Mouse (Mus musculus) G1E (cell line): ENCODE data around the gene Rasal3.

ENCODE experiments used
- CTCF ChIP-seq: IDR thresholded peaks from 2 replicates; pipeline ENCODE4 v1.5.1; 2012; ENCODE audit warnings: low read depth, low read length, inconsistent platforms, mixed read lengths
- GATA1 ChIP-seq: IDR thresholded peaks from 2 replicates; pipeline ENCODE4 v1.6.1; 2012; ENCODE audit warnings: borderline replicate concordance, low read length, inconsistent platforms, mixed read lengths
- GATA2 ChIP-seq: IDR thresholded peaks from 2 replicates; pipeline ENCODE4 v1.6.1; 2012; ENCODE audit warnings: low read depth, low read length, inconsistent platforms, borderline replicate concordance
- POLR2AphosphoS5 ChIP-seq: IDR thresholded peaks from 2 replicates; pipeline ENCODE4 v1.6.1; 2012; ENCODE audit warnings: low read depth, low read length, inconsistent platforms; ENCODE audit not compliant: insufficient replicate concordance
- TAL1 ChIP-seq: conservative IDR thresholded peaks from 2 replicates; pipeline ENCODE4 v1.6.1; 2012; ENCODE audit warnings: low read depth, low read length, inconsistent platforms, mixed read lengths

GRCm38 (mm10) chr17:32349851-32350381 is 53.5 kb downstream of the Rasal3 start:
- TF ChIP-seq CTCF (no peak), TAL1 (no peak), GATA1 (no peak), POLR2AphosphoS5 (no peak), GATA2 (no peak)
